Mouse (Mus musculus): ENCODE measurements around the gene Fam98c. TPM values are rescaled to one million over a fixed set of nuclear protein-coding genes. Genes with fewer than 3 reads are reported as not detected.
"Not testable (repeated sequence)": the region's sequence is repeated elsewhere in the genome, so short reads cannot be mapped to it uniquely, and the experiment has no call there.

Fam98c gene
- polyA plus RNA-seq, 1 experiment from 2014 or later = 17.3 TPM

DNA sequence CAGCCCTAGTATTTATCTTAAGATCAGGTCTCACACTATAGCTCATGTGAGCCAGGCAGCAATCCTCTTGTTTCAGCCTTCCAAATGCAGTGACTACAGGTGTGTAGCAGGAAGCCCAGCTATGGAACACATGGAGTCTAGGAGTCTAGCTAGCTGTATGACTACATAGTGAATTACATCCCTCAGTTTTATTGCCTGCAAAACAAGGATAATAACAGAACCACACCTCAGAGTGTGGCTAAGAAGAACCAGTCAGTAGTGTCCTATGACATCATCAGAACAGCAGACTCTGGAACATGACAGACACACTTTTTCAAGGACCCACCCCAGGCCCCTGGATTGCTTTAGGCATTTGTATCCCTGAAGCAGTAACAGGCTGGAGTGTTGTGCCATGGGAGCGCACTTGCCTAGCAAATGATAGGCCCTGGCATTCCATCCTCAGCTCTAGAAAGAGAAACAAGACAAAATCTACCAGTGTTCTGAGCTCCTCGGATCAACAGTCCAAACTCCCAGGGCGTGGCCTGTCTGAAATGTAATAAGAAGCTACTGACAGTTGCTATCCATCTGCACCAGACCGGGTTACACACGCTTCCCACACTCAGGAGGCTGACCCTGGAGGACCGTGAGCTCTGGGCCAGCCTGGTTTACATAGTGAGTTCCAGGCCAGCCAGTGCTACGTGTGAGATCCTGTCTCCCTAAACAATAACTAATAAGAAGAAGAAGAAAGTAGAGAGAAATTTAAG is 9.2 kb downstream of the Fam98c start:
- Histone ChIP-seq H3K36me3 (ENCODE audit: control insufficient read depth, insufficient read depth, low read length) (no peaks in the 10 kb centered on the region), H3K27ac (ENCODE audit: low read depth, low read length) (no peak overlapping the region), H3K9ac (ENCODE audit: low read length) (no peak overlapping the region), H3K4me1 (ENCODE audit: control insufficient read depth, insufficient read depth, low read length) (no peaks in the 10 kb centered on the region), H3K4me2 (ENCODE audit: low read length) (no peak overlapping the region), H3K27me3 (replicated peaks; ENCODE audit: control insufficient read depth, insufficient read depth, low read length) (no peaks in the 10 kb centered on the region), H3K4me3 (ENCODE audit: low read depth, low read length) (no peak overlapping the region), H3K9me3 (replicated peaks; ENCODE audit: control insufficient read depth, low read length) (no peaks in the 10 kb centered on the region)
- DNase-seq (ENCODE audit: low spot score) = no peak
- ATAC-seq = no peak
- WGBS = 90% methylated on average over 7 of the region's 7 CpGs

DNA sequence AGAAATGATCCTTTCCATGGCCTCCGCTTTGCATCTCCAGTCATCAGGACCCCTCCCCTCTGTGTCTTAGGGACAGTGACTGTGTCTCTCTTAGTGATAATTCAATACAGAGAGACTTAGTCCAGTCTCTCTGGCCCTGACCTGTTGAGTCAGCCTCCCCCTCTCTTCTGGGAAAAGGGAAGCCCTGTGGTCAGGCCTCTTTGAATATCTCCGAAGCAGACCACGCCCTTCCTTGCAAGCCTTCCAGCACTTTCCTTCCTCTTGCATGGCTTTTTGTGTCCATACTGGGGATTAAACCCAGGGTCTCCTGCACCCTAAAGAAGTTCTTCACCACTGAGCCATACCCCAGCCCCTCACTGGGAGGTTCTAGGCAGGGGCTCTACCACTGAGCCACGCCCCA is 12.0 kb downstream of the Fam98c start:
- no peaks in the 10 kb centered on the region for H3K9me3 ChIP-seq (replicated peaks; ENCODE audit: control insufficient read depth, low read length)
- DNase-seq (ENCODE audit: low spot score) = no peak
- H3K27me3 ChIP-seq (replicated peaks; ENCODE audit: control insufficient read depth, insufficient read depth, low read length) = no peaks in the 10 kb centered on the region
- WGBS = 90% methylated on average over 4 of the region's 4 CpGs
- no peak for ATAC-seq
- no peak overlapping the region for H3K27ac ChIP-seq (ENCODE audit: low read depth, low read length)
- H3K4me3 ChIP-seq (ENCODE audit: low read depth, low read length) = no peak overlapping the region
- H3K4me1 ChIP-seq (ENCODE audit: control insufficient read depth, insufficient read depth, low read length) = no peaks in the 10 kb centered on the region
- H3K9ac ChIP-seq (ENCODE audit: low read length) = no peak overlapping the region
- H3K36me3 ChIP-seq (ENCODE audit: control insufficient read depth, insufficient read depth, low read length) = no peaks in the 10 kb centered on the region
- H3K4me2 ChIP-seq (ENCODE audit: low read length) = no peak overlapping the region

DNA sequence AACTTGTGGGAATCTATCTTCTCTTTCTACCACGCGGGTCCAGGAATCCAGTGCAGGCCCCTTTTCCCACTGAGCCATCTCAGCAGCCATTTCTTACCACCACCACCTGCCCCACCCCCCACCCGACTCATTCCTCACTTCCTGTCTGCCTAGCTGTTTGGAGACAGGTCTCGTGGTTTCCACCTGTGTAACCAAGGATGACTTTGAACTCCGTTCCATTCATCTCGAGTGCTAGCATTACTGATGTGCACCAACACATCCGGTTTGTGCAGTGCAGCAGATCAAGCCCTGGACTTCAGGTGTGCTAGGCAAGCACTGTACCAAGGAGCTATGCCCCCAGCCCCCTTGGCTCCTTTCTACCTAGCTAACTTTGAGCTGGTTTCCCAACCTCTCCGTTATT is 14.6 kb downstream of the Fam98c start:
- no peak overlapping the region for H3K4me3 ChIP-seq (ENCODE audit: low read depth, low read length)
- no peak overlapping the region for H3K27ac ChIP-seq (ENCODE audit: low read depth, low read length)
- DNase-seq (ENCODE audit: low spot score) (no peak), ATAC-seq (no peak)
- H3K9ac ChIP-seq (ENCODE audit: low read length) = no peak overlapping the region
- H3K4me1 ChIP-seq (ENCODE audit: control insufficient read depth, insufficient read depth, low read length) = no peaks in the 10 kb centered on the region
- no peaks in the 10 kb centered on the region for H3K36me3 ChIP-seq (ENCODE audit: control insufficient read depth, insufficient read depth, low read length)
- WGBS = 85% methylated on average over 8 of the region's 8 CpGs
- H3K27me3 ChIP-seq (replicated peaks; ENCODE audit: control insufficient read depth, insufficient read depth, low read length) = no peaks in the 10 kb centered on the region
- no peak overlapping the region for H3K4me2 ChIP-seq (ENCODE audit: low read length)
- no peaks in the 10 kb centered on the region for H3K9me3 ChIP-seq (replicated peaks; ENCODE audit: control insufficient read depth, low read length)

DNA sequence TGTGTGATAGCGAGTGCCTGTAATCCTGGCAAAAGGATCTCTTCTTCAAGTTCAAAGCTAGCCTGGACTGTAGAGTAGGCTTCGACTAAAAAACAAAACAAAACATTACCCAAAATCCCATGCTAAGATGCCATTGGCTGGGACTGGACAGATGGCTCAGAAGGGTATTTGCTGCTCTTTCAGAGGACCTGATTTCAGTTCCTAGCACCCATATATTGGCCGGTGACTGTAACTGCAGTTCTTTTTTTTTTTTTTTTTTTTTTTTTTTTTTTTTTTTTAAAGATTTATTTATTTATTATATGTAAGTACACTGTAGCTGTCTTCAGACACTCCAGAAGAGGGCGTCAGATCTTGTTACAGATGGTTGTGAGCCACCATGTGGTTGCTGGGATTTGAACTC is 16.8 kb downstream of the Fam98c start:
- 91% methylated on average over 3 of the region's 4 CpGs for WGBS
- not testable (repeated sequence) for H3K36me3 ChIP-seq (ENCODE audit: control insufficient read depth, insufficient read depth, low read length)

DNA sequence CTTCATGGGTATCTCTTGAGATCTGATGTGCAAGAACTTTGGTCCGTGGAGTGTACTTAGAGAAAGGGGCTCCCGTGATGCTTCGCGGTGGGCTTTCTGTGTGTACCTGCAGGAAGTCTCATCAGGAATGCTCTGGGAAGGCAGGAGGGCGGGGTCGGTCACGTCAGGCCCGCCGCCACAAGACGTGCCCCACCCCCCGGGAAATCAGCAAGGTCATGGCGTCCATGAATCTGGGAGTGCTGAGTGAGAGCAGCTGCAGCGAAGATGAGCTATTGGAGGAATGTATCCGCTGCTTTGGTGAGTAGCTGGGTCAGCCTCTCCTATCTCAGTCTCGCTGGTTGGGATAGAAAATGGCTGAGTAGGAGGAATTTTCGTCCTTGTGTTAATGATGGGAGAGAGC is 18.6 kb downstream of the Fam98c start:
- DNase-seq (ENCODE audit: low spot score) (no peak), ATAC-seq (no peak)
- 48% methylated on average over 16 of the region's 16 CpGs for WGBS
- no peaks in the 10 kb centered on the region for H3K36me3 ChIP-seq (ENCODE audit: control insufficient read depth, insufficient read depth, low read length)
- H3K4me1 ChIP-seq (ENCODE audit: control insufficient read depth, insufficient read depth, low read length) = no peaks in the 10 kb centered on the region
- no peak overlapping the region for H3K4me2 ChIP-seq (ENCODE audit: low read length)
- no peak overlapping the region for H3K9ac ChIP-seq (ENCODE audit: low read length)
- no peaks in the 10 kb centered on the region for H3K9me3 ChIP-seq (replicated peaks; ENCODE audit: control insufficient read depth, low read length)
- no peak overlapping the region for H3K4me3 ChIP-seq (ENCODE audit: low read depth, low read length)
- no peaks in the 10 kb centered on the region for H3K27me3 ChIP-seq (replicated peaks; ENCODE audit: control insufficient read depth, insufficient read depth, low read length)
- H3K27ac ChIP-seq (ENCODE audit: low read depth, low read length) = no peak overlapping the region

More for the DNA sequence above, 16.8 kb downstream of the Fam98c start:
- not testable (repeated sequence) for ATAC-seq; H3K9ac ChIP-seq (ENCODE audit: low read length); H3K4me3 ChIP-seq (ENCODE audit: low read depth, low read length); DNase-seq (ENCODE audit: low spot score); H3K27ac ChIP-seq (ENCODE audit: low read depth, low read length); H3K4me2 ChIP-seq (ENCODE audit: low read length); H3K27me3 ChIP-seq (replicated peaks; ENCODE audit: control insufficient read depth, insufficient read depth, low read length); H3K4me1 ChIP-seq (ENCODE audit: control insufficient read depth, insufficient read depth, low read length); H3K9me3 ChIP-seq (replicated peaks; ENCODE audit: control insufficient read depth, low read length)

DNA sequence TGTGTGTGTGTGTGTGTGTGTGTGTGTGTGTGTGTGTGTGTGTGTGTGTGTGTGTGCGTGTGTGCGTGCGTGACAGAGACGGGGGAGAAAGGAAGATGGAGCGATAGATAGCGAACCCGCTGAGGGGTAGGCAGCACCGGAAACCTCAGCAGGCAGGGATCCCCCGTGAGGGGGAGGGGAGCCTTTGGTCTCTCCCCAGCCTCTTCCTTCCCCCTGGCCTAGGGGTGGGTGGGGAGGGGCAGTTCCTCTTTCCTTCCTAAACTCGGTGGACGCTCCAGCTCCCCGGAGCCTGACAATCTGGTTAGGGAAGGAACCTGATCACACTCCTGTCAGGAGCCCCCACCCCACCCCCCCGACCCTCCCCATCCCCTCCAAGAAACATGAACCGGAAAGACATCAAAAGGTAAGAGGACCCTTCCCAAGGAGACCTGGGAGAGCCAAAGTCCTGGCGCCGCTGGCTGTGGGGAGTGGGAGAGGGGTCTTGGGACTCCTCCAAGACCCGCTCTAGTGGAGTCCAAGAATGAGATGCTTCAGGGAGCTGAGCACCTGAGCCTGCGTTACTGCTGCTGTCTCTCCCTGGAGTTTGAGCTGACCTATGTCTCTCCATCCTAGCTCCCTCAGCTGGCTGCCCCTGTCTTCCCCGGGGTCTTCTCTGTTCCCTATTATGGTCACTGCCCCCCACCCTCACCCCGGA is 21.2 kb downstream of the Fam98c start, which contains the start of gene Rasgrp4:
Gene Rasgrp4 (plus strand): TSS at position 159 of the 694 bp plus-strand sequence.
- 2% methylated on average over 11 of the region's 20 CpGs for WGBS
- DNase-seq (ENCODE audit: low spot score) (peak; percentile 49), ATAC-seq (no peak)
- Histone ChIP-seq H3K27me3 (replicated peaks; ENCODE audit: control insufficient read depth, insufficient read depth, low read length) (no peaks in the 10 kb centered on the region), H3K4me1 (ENCODE audit: control insufficient read depth, insufficient read depth, low read length) (no peaks in the 10 kb centered on the region), H3K36me3 (ENCODE audit: control insufficient read depth, insufficient read depth, low read length) (no peaks in the 10 kb centered on the region), H3K4me2 (ENCODE audit: low read length) (peak within 1 kb of the TSS; percentile 49), H3K9ac (ENCODE audit: low read length) (no peak within 1 kb of the TSS), H3K27ac (ENCODE audit: low read depth, low read length) (no peak within 1 kb of the TSS), H3K9me3 (replicated peaks; ENCODE audit: control insufficient read depth, low read length) (no peaks in the 10 kb centered on the region), H3K4me3 (ENCODE audit: low read depth, low read length) (peak within 1 kb of the TSS; percentile 14; the same call in 1 of the 2 replicates)

DNA sequence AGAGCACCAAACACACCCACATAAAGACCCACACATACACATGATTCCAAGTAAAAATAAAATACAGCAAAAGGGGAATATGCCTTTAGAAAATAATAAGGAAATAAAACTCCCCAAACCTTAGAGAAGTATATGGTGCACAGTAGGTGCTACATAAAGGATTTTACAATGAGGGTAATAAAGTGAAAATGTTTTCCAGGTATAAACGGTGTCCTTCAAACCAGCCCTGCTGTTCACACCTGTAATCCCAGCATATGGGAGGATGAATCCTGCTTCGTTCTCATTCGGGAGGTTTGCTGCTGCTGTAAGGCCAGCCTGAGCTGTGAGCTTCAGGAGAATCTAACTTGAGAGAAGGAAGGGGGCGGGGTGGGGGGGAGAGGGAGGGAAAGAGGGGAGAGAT is 21.8 kb downstream of the Fam98c start:
- H3K27me3 ChIP-seq (replicated peaks; ENCODE audit: control insufficient read depth, insufficient read depth, low read length) = no peaks in the 10 kb centered on the region
- ATAC-seq = no peak
- DNase-seq (ENCODE audit: low spot score) = no peak
- H3K27ac ChIP-seq (ENCODE audit: low read depth, low read length) = no peak overlapping the region
- 8% methylated on average over 4 of the region's 4 CpGs for WGBS
- H3K4me3 ChIP-seq (ENCODE audit: low read depth, low read length) = peak overlapping the region; percentile 14; the same call in 1 of the 2 replicates
- H3K4me1 ChIP-seq (ENCODE audit: control insufficient read depth, insufficient read depth, low read length) = no peaks in the 10 kb centered on the region
- H3K36me3 ChIP-seq (ENCODE audit: control insufficient read depth, insufficient read depth, low read length) = no peaks in the 10 kb centered on the region
- H3K9me3 ChIP-seq (replicated peaks; ENCODE audit: control insufficient read depth, low read length) = no peaks in the 10 kb centered on the region
- H3K9ac ChIP-seq (ENCODE audit: low read length) = no peak overlapping the region
- peak overlapping the region; percentile 49 for H3K4me2 ChIP-seq (ENCODE audit: low read length)

DNA sequence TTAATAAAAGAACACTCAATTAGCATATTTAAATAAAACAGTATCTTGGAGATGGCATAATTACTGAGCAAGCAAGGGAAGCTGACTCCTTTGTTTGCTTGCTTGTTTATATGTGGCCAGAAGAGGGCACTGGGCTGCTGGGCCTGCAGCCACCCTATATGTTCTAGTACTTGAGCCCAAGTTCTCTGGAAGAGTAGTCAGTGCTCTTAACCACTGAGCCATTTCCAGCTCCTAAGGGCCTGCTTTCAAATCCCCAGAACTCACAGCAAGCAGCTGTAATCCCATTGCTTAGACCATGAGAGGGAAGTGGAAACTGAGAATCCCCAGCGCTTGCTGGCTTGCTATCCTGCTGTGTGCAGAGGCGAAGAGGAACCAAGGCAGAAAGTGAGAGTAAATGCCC is 27.3 kb downstream of the Fam98c start:
- H3K27me3 ChIP-seq (replicated peaks; ENCODE audit: control insufficient read depth, insufficient read depth, low read length) = no peaks in the 10 kb centered on the region
- H3K4me3 ChIP-seq (ENCODE audit: low read depth, low read length) = no peak overlapping the region
- H3K27ac ChIP-seq (ENCODE audit: low read depth, low read length) = no peak overlapping the region
- ATAC-seq = no peak
- peak; percentile 34 for DNase-seq (ENCODE audit: low spot score)
- no peaks in the 10 kb centered on the region for H3K36me3 ChIP-seq (ENCODE audit: control insufficient read depth, insufficient read depth, low read length)
- no peak overlapping the region for H3K4me2 ChIP-seq (ENCODE audit: low read length)
- no peak overlapping the region for H3K9ac ChIP-seq (ENCODE audit: low read length)
- no peaks in the 10 kb centered on the region for H3K9me3 ChIP-seq (replicated peaks; ENCODE audit: control insufficient read depth, low read length)
- 35% methylated on average over 2 of the region's 2 CpGs for WGBS
- peaks cover 5% of the 10 kb centered on the region; the same call in 1 of the 2 replicates for H3K4me1 ChIP-seq (ENCODE audit: control insufficient read depth, insufficient read depth, low read length)

All from forebrain, embryonic 14.5 days (tissue).